Mouse (Mus musculus): ENCODE results near the gene Zfp94. TPM values are rescaled to one million over a fixed set of nuclear protein-coding genes. Genes with fewer than 3 reads are reported as not detected.

The Zfp94 gene
- polyA plus RNA-seq (2016; fragmentation: Nextera tagmentation; extraction: Ambion mirVana), result 5.5 and 5.6 TPM in 2 replicates

DNA sequence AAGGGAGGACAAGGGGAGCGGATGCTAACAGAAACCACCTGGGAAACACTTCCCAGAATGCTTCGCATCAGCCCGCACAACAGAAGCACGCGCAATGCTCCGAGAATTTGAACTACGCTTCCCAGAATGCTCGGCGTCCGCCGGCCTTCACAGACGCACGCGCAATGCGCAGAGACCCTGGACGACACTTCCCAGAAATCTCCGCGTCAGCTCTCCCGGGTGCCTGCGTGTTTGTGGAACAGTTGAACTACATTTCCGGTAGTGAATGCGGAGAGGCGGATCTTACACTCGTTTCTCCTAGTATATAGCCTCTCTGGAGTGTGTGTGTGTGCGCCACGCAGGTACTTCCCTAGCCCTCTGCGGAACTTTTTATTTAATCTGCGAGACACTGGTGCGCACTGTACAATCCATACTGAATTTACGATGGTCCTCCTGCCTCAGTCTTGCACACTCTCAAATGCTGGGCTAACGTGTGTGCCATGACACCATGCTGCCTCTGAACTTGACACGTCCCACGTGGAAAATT, at the start of gene Zfp94:
Zfp94 (minus strand) TSS at position 100 of the 526 bp plus-strand sequence.
- peaks cover 6% of the 10 kb centered on the region; the same call in 1 of the 2 replicates for H3K4me1 ChIP-seq (replicated peaks)
- 1% methylated on average over 33 of the region's 33 CpGs for WGBS
- H3K36me3 ChIP-seq, result peaks cover 8% of the 10 kb centered on the region
- no peaks in the 10 kb centered on the region; the same call in 1 of the 2 replicates for H3K27me3 ChIP-seq (replicated peaks)
- peak within 1 kb of the TSS; percentile 80 for H3K4me2 ChIP-seq
- H3K4me3 ChIP-seq, result peak within 1 kb of the TSS; percentile 56
- peak within 1 kb of the TSS; percentile 80 for H3K9ac ChIP-seq
- H3K27ac ChIP-seq (ENCODE audit: poor library complexity, severe bottlenecking), result peak within 1 kb of the TSS; percentile 71
- H3K9me3 ChIP-seq (replicated peaks), result no peaks in the 10 kb centered on the region
- peak; percentile 93 for ATAC-seq (ENCODE audit: insufficient number of reproducible peaks, low FRiP score)

DNA sequence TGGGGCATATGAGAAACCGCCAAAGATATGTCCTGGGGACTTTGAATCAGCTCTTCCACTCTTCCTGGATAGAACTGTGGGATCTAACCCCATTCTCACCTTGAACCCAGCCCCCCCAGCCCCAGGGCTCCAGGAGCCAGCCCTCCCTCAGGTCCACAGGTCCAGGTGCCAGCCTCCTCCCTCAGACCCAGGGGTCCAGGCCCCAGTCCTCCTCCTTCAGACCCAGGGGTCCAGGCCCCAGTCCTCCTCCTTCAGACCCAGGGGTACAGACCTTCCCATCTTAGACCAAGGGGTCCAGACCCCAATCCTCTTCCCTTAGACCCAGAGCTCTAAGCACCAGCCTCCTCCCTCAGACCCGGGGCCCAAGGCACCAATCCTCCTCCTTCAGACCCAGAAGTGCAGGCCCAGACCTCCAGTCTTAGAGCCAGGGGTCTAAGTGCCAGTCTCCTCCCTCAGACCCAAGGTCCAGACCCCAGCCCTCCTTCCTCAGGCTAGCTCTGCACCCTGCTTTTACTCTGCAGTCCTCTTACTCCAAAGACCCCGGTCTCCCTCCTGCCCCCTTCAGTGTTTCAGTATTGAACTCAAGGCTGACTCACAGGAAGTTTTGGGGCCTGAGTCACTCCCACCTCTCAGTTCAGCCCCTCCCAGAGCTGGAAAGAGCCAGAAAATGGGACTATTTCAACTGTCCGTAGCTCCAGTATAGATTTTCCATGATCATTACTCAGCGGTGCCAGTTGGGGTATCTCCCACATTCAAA, 49.0 kb upstream of the Zfp94 start:
- Histone ChIP-seq H3K36me3 (no peaks in the 10 kb centered on the region), H3K9me3 (replicated peaks) (peaks cover 6% of the 10 kb centered on the region; the same call in 1 of the 2 replicates), H3K27me3 (replicated peaks) (peaks cover 16% of the 10 kb centered on the region), H3K4me2 (no peak overlapping the region), H3K9ac (no peak overlapping the region), H3K4me1 (replicated peaks) (0 out of 2 replicates have a peak, but pooled peaks cover 4% of the 10 kb centered on the region), H3K27ac (ENCODE audit: poor library complexity, severe bottlenecking) (no peak overlapping the region), H3K4me3 (no peak overlapping the region)
- 55% methylated on average over 5 of the region's 5 CpGs for WGBS
- ATAC-seq (ENCODE audit: insufficient number of reproducible peaks, low FRiP score), result no peak

- peak; percentile 72 for ATAC-seq (ENCODE audit: insufficient number of reproducible peaks, low FRiP score)
- H3K36me3 ChIP-seq, result no peaks in the 10 kb centered on the region
- H3K27ac ChIP-seq (ENCODE audit: poor library complexity, severe bottlenecking), result no peak overlapping the region
- peaks cover 10% of the 10 kb centered on the region; the same call in 1 of the 2 replicates for H3K9me3 ChIP-seq (replicated peaks)
- WGBS, result 24% methylated on average over 10 of the region's 10 CpGs
- H3K4me1 ChIP-seq (replicated peaks), result no peaks in the 10 kb centered on the region
- no peak overlapping the region for H3K9ac ChIP-seq
- H3K4me3 ChIP-seq, result no peak overlapping the region
- no peak overlapping the region for H3K4me2 ChIP-seq
- peaks cover 11% of the 10 kb centered on the region for H3K27me3 ChIP-seq (replicated peaks)
These were observed 48.4 kb upstream of the Zfp94 start for GRCm38 (mm10) chr7:24364827-24365226.

- H3K4me3 ChIP-seq, result no peak overlapping the region
- no peak overlapping the region for H3K4me2 ChIP-seq
- H3K36me3 ChIP-seq, result no peaks in the 10 kb centered on the region
- H3K4me1 ChIP-seq (replicated peaks), result no peaks in the 10 kb centered on the region
- no peak overlapping the region for H3K27ac ChIP-seq (ENCODE audit: poor library complexity, severe bottlenecking)
- no peak for ATAC-seq (ENCODE audit: insufficient number of reproducible peaks, low FRiP score)
- WGBS, result 24% methylated on average over 7 of the region's 7 CpGs
- no peak overlapping the region for H3K9ac ChIP-seq
- peaks cover 10% of the 10 kb centered on the region; the same call in 1 of the 2 replicates for H3K9me3 ChIP-seq (replicated peaks)
- H3K27me3 ChIP-seq (replicated peaks), result peaks cover 5% of the 10 kb centered on the region
These were observed 46.8 kb upstream of the Zfp94 start for GRCm38 (mm10) chr7:24363228-24363627.

- no peaks in the 10 kb centered on the region for H3K36me3 ChIP-seq
- H3K4me1 ChIP-seq (replicated peaks), result no peaks in the 10 kb centered on the region
- peaks cover 5% of the 10 kb centered on the region for H3K27me3 ChIP-seq (replicated peaks)
- H3K27ac ChIP-seq (ENCODE audit: poor library complexity, severe bottlenecking), result no peak overlapping the region
- peaks cover 10% of the 10 kb centered on the region; the same call in 1 of the 2 replicates for H3K9me3 ChIP-seq (replicated peaks)
- no peak overlapping the region for H3K4me3 ChIP-seq
- no peak overlapping the region for H3K4me2 ChIP-seq
- H3K9ac ChIP-seq, result no peak overlapping the region
- WGBS, result 64% methylated on average over 4 of the region's 4 CpGs
- ATAC-seq (ENCODE audit: insufficient number of reproducible peaks, low FRiP score), result no peak
These were observed 44.5 kb upstream of the Zfp94 start for GRCm38 (mm10) chr7:24361001-24361400.

DNA sequence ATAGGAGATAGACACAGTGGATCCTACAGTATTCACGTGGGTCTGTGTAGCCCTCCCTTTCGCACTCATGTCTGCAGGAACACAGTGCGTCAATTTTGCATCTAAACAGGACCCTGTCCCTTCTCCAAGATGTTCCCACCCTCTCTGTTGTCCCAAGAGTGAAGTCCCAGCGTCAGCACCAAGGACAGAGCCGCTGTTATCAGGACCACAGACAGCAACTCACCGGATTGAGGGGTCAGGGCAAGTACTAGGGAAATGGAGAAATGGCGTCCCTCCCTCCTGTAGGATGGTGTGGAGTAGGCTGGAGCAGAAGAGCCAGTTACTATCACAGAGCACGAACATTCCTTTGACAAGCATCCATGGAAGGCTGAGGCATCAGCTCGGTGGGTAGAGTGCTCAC, 42.8 kb upstream of the Zfp94 start:
- ATAC-seq (ENCODE audit: insufficient number of reproducible peaks, low FRiP score), result no peak
- H3K9me3 ChIP-seq (replicated peaks), result peaks cover 10% of the 10 kb centered on the region; the same call in 1 of the 2 replicates
- H3K9ac ChIP-seq, result no peak overlapping the region
- no peaks in the 10 kb centered on the region for H3K36me3 ChIP-seq
- H3K27me3 ChIP-seq (replicated peaks), result peaks cover 5% of the 10 kb centered on the region
- WGBS, result 22% methylated on average over 9 of the region's 9 CpGs
- H3K4me2 ChIP-seq, result no peak overlapping the region
- no peak overlapping the region for H3K27ac ChIP-seq (ENCODE audit: poor library complexity, severe bottlenecking)
- no peak overlapping the region for H3K4me3 ChIP-seq
- H3K4me1 ChIP-seq (replicated peaks), result no peaks in the 10 kb centered on the region

GRCm38 (mm10) chr7:24357899-24358298, 41.4 kb upstream of the Zfp94 start:
- no peak for ATAC-seq (ENCODE audit: insufficient number of reproducible peaks, low FRiP score)
- H3K36me3 ChIP-seq, result no peaks in the 10 kb centered on the region
- WGBS, result 43% methylated on average over 4 of the region's 4 CpGs
- no peak overlapping the region for H3K4me3 ChIP-seq
- no peaks in the 10 kb centered on the region for H3K4me1 ChIP-seq (replicated peaks)
- no peak overlapping the region for H3K4me2 ChIP-seq
- H3K9ac ChIP-seq, result no peak overlapping the region
- peaks cover 10% of the 10 kb centered on the region; the same call in 1 of the 2 replicates for H3K9me3 ChIP-seq (replicated peaks)
- H3K27ac ChIP-seq (ENCODE audit: poor library complexity, severe bottlenecking), result no peak overlapping the region
- peaks cover 13% of the 10 kb centered on the region for H3K27me3 ChIP-seq (replicated peaks)

DNA sequence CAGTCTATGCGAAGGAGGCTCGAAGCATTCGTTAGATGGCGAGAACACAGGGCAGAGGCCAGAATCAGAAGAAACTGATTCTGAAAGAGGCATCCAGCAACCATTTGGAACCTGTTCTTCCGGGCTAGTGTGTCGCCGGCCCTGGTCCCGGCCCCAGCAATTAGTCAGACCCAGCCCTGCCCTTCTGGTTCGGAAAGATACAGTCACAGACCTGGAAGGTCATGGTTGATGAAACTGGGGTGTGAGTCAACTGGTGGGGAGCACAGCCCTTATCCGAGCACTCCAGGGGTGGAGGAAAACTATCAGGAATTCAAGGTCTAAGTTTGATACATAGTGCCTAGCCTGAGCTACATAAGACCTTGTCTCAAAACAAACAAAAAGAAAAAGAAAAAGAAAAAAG, 39.6 kb upstream of the Zfp94 start:
- no peak overlapping the region for H3K4me3 ChIP-seq
- H3K27ac ChIP-seq (ENCODE audit: poor library complexity, severe bottlenecking), result no peak overlapping the region
- 68% methylated on average over 10 of the region's 10 CpGs for WGBS
- no peak overlapping the region for H3K9ac ChIP-seq
- ATAC-seq (ENCODE audit: insufficient number of reproducible peaks, low FRiP score), result no peak
- H3K4me2 ChIP-seq, result no peak overlapping the region
- no peaks in the 10 kb centered on the region for H3K36me3 ChIP-seq
- peaks cover 18% of the 10 kb centered on the region for H3K27me3 ChIP-seq (replicated peaks)
- H3K9me3 ChIP-seq (replicated peaks), result peaks cover 10% of the 10 kb centered on the region; the same call in 1 of the 2 replicates
- H3K4me1 ChIP-seq (replicated peaks), result no peaks in the 10 kb centered on the region

DNA sequence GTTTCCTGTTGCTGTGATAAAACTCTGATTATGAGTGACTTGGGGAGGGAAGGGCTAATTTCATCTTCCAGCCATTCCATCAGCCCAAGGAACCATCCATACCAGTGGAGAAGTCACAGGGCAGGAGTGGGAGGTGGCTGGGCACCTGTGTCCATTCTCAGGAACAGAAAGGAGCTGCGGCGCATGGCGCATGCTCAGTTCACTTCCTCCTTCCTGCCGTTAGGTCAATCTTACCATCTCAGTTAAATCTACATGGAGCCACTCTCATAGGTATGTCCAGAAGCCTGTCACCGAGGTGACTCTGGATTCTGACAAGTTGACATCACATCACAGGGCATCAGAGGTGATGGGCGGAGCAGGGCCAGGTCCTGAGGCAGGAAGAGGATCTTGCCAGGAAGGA, 39.2 kb upstream of the Zfp94 start:
- H3K9ac ChIP-seq, result no peak overlapping the region
- H3K9me3 ChIP-seq (replicated peaks), result peaks cover 6% of the 10 kb centered on the region; the same call in 1 of the 2 replicates
- ATAC-seq (ENCODE audit: insufficient number of reproducible peaks, low FRiP score), result no peak
- no peaks in the 10 kb centered on the region for H3K4me1 ChIP-seq (replicated peaks)
- peaks cover 21% of the 10 kb centered on the region for H3K27me3 ChIP-seq (replicated peaks)
- 71% methylated on average over 6 of the region's 6 CpGs for WGBS
- no peak overlapping the region for H3K4me3 ChIP-seq
- no peak overlapping the region for H3K4me2 ChIP-seq
- no peak overlapping the region for H3K27ac ChIP-seq (ENCODE audit: poor library complexity, severe bottlenecking)
- no peaks in the 10 kb centered on the region for H3K36me3 ChIP-seq

- no peak within 1 kb of the TSS for H3K27ac ChIP-seq (ENCODE audit: poor library complexity, severe bottlenecking)
- no peak for ATAC-seq (ENCODE audit: insufficient number of reproducible peaks, low FRiP score)
- 36% methylated on average over 6 of the region's 6 CpGs for WGBS
- H3K4me3 ChIP-seq, result no peak within 1 kb of the TSS
- H3K36me3 ChIP-seq, result no peaks in the 10 kb centered on the region
- no peak within 1 kb of the TSS for H3K4me2 ChIP-seq
- no peak within 1 kb of the TSS for H3K9ac ChIP-seq
- H3K9me3 ChIP-seq (replicated peaks), result no peaks in the 10 kb centered on the region; the same call in 1 of the 2 replicates
- peaks cover 29% of the 10 kb centered on the region for H3K27me3 ChIP-seq (replicated peaks)
- no peaks in the 10 kb centered on the region for H3K4me1 ChIP-seq (replicated peaks)
These were observed 32.4 kb upstream of the Zfp94 start, which contains the start of gene Lypd5 for GRCm38 (mm10) chr7:24348896-24349295. Gene Lypd5 (plus strand): TSS chr7:24349196.

GRCm38 (mm10) chr7:24346444-24346843, 30.0 kb upstream of the Zfp94 start:
- WGBS, result 62% methylated on average over 5 of the region's 5 CpGs
- Histone ChIP-seq H3K4me3 (no peak overlapping the region), H3K4me1 (replicated peaks) (no peaks in the 10 kb centered on the region), H3K9me3 (replicated peaks) (no peaks in the 10 kb centered on the region), H3K9ac (no peak overlapping the region), H3K36me3 (no peaks in the 10 kb centered on the region), H3K4me2 (no peak overlapping the region), H3K27ac (ENCODE audit: poor library complexity, severe bottlenecking) (no peak overlapping the region), H3K27me3 (replicated peaks) (peaks cover 14% of the 10 kb centered on the region)
- no peak for ATAC-seq (ENCODE audit: insufficient number of reproducible peaks, low FRiP score)
